Mouse (Mus musculus) CH12.LX (cell line): ENCODE data around the gene Myl12a. TPM values are rescaled to one million over a fixed set of nuclear protein-coding genes. Genes with fewer than 3 reads are reported as not detected.

ENCODE experiments used
- DNase-seq: peaks from one replicate; pipeline ENCODE4 v3.0.0-alpha.2; 2013; ENCODE audit errors: extremely low read depth
- H3K27ac ChIP-seq: 2 replicates; pipeline ENCODE4 v1.5.1; 2012; ENCODE audit warnings: low read depth, mild to moderate bottlenecking, control low read depth, moderate library complexity; ENCODE audit not compliant: insufficient read depth
- H3K27me3 ChIP-seq: replicated peaks from 2 replicates; pipeline ENCODE3; 2012; ENCODE audit warnings: inconsistent platforms
- H3K36me3 ChIP-seq, 2 experiments: replicated peaks in 1 of 2; 2 replicates each; pipeline versions ENCODE3 to v1.6.1; 2012; ENCODE audit warnings: inconsistent platforms in 1 of 2, low read length in 1 of 2, mild to moderate bottlenecking in 1 of 2, mixed read lengths in 1 of 2, moderate library complexity in 1 of 2; ENCODE audit not compliant: control insufficient read depth in 1 of 2, insufficient read depth in 1 of 2
- H3K4me1 ChIP-seq, 2 experiments: 2 replicates each; pipeline ENCODE4 v1.6.1; 2012; ENCODE audit warnings: inconsistent platforms in 1 of 2, moderate library complexity in 1 of 2; ENCODE audit not compliant: insufficient read depth in 2 of 2, control insufficient read depth in 1 of 2
- H3K4me2 ChIP-seq: 2 replicates; pipeline ENCODE4 v1.6.1; 2012; ENCODE audit warnings: low read depth, mild to moderate bottlenecking, control low read depth; ENCODE audit not compliant: poor library complexity, insufficient read depth, severe bottlenecking
- H3K4me3 ChIP-seq, 3 experiments: fragments of 150-350 bp in 1 of 3; sonication (generic) in 1 of 3; replicated peaks in 1 of 3; 2 replicates each; pipeline versions ENCODE3 to v1.5.1; 2011 to 2012; ENCODE audit warnings: low read depth in 2 of 3, low read length in 2 of 3, mild to moderate bottlenecking in 2 of 3, moderate library complexity in 2 of 3, control low read depth in 1 of 3, improper control_type of control experiment in 1 of 3, inconsistent platforms in 1 of 3, mixed read lengths in 1 of 3; ENCODE audit not compliant: poor library complexity in 1 of 3
- H3K79me2 ChIP-seq: replicated peaks from 2 replicates; pipeline ENCODE4 v1.6.1; 2012; ENCODE audit warnings: mild to moderate bottlenecking, moderate library complexity; ENCODE audit not compliant: control insufficient read depth, poor library complexity, insufficient read depth, severe bottlenecking; ENCODE audit errors: extremely low read depth
- H3K9ac ChIP-seq: 2 replicates; pipeline ENCODE4 v1.6.1; 2012; ENCODE audit warnings: low read depth, mild to moderate bottlenecking, control low read depth, moderate library complexity; ENCODE audit not compliant: insufficient read depth
- H3K9me3 ChIP-seq: replicated peaks from 2 replicates; pipeline ENCODE3; 2012; ENCODE audit warnings: low read length, inconsistent platforms, mixed read lengths
- CHD1 ChIP-seq: IDR thresholded peaks from 2 replicates; pipeline ENCODE4 v1.6.1; 2012; ENCODE audit warnings: low read depth, low read length, improper control_type of control experiment, inconsistent platforms
- CHD2 ChIP-seq: IDR thresholded peaks from 2 replicates; pipeline ENCODE4 v1.6.1; 2011; ENCODE audit warnings: low read length, improper control_type of control experiment
- CTCF ChIP-seq, 2 experiments: IDR thresholded peaks in 1 of 2; conservative IDR thresholded peaks in 1 of 2; 2 replicates each; pipeline ENCODE4 v1.5.1; 2011 to 2012; ENCODE audit warnings: low read depth in 2 of 2, low read length in 2 of 2, improper control_type of control experiment in 1 of 2, inconsistent platforms in 1 of 2, mild to moderate bottlenecking in 1 of 2, moderate library complexity in 1 of 2
- E2F4 ChIP-seq: IDR thresholded peaks from 2 replicates; pipeline ENCODE4 v1.6.1; 2011; ENCODE audit warnings: low read depth, low read length, improper control_type of control experiment; ENCODE audit not compliant: insufficient replicate concordance
- ELF1 ChIP-seq: IDR thresholded peaks from 2 replicates; pipeline ENCODE4 v1.6.1; 2014; ENCODE audit warnings: low read depth, mild to moderate bottlenecking, inconsistent platforms, low read length, improper control_type of control experiment
- IRF4 ChIP-seq: IDR thresholded peaks from 2 replicates; pipeline ENCODE4 v1.6.1; 2014; ENCODE audit warnings: low read depth, mild to moderate bottlenecking, inconsistent platforms, low read length, improper control_type of control experiment
- JUN ChIP-seq: IDR thresholded peaks from 2 replicates; pipeline ENCODE4 v1.6.1; 2011; ENCODE audit warnings: low read depth, mild to moderate bottlenecking, low read length, improper control_type of control experiment, moderate library complexity; ENCODE audit not compliant: insufficient read depth
- JUND ChIP-seq: conservative IDR thresholded peaks from 2 replicates; pipeline ENCODE4 v1.6.1; 2011; ENCODE audit warnings: low read depth, low read length, improper control_type of control experiment
- KAT2A ChIP-seq: IDR thresholded peaks from 2 replicates; pipeline ENCODE4 v1.6.1; 2012; ENCODE audit warnings: low read length, improper control_type of control experiment, inconsistent platforms; ENCODE audit not compliant: insufficient replicate concordance
- MAFK ChIP-seq: IDR thresholded peaks from 2 replicates; pipeline ENCODE4 v1.6.1; 2011; ENCODE audit warnings: low read length, improper control_type of control experiment; ENCODE audit not compliant: insufficient replicate concordance
- MAX ChIP-seq: IDR thresholded peaks from 2 replicates; pipeline ENCODE4 v1.6.1; 2011; ENCODE audit warnings: low read length, improper control_type of control experiment
- MAZ ChIP-seq: IDR thresholded peaks from 2 replicates; pipeline ENCODE4 v1.6.1; 2012; ENCODE audit warnings: low read depth, mild to moderate bottlenecking, inconsistent platforms, low read length, improper control_type of control experiment, moderate library complexity
- MEF2A ChIP-seq: IDR thresholded peaks from 2 replicates; pipeline ENCODE4 v1.6.1; 2014; ENCODE audit warnings: low read depth, mild to moderate bottlenecking, inconsistent platforms, low read length, improper control_type of control experiment, borderline replicate concordance
- MXI1 ChIP-seq: IDR thresholded peaks from 2 replicates; pipeline ENCODE4 v1.6.1; 2011; ENCODE audit warnings: mild to moderate bottlenecking, low read depth, low read length, improper control_type of control experiment
- MYC ChIP-seq: IDR thresholded peaks from 2 replicates; pipeline ENCODE4 v1.6.1; 2011; ENCODE audit warnings: low read depth, mild to moderate bottlenecking, improper control_type of control experiment, low read length
- NELFE ChIP-seq: IDR thresholded peaks from 2 replicates; pipeline ENCODE4 v1.6.1; 2011; ENCODE audit warnings: low read depth, low read length, improper control_type of control experiment
- SMC3 ChIP-seq: IDR thresholded peaks from 2 replicates; pipeline ENCODE4 v1.6.1; 2011; ENCODE audit warnings: low read depth, low read length, improper control_type of control experiment
- TCF12 ChIP-seq: IDR thresholded peaks from 2 replicates; pipeline ENCODE4 v1.6.1; 2014; ENCODE audit warnings: low read depth, mild to moderate bottlenecking, inconsistent platforms, low read length, improper control_type of control experiment
- UBTF ChIP-seq: IDR thresholded peaks from 2 replicates; pipeline ENCODE4 v1.6.1; 2012; ENCODE audit warnings: low read depth, mild to moderate bottlenecking, inconsistent platforms, low read length, improper control_type of control experiment, moderate library complexity
- USF1 ChIP-seq: IDR thresholded peaks from 2 replicates; pipeline ENCODE4 v1.6.1; 2014; ENCODE audit warnings: low read depth, mild to moderate bottlenecking, inconsistent platforms, low read length, improper control_type of control experiment
- ZC3H11A ChIP-seq: IDR thresholded peaks from 2 replicates; pipeline ENCODE4 v1.6.1; 2012; ENCODE audit warnings: low read depth, mild to moderate bottlenecking, inconsistent platforms, low read length, improper control_type of control experiment
- ZMIZ1 ChIP-seq: IDR thresholded peaks from 2 replicates; pipeline ENCODE4 v1.6.1; 2012; ENCODE audit warnings: low read depth, mild to moderate bottlenecking, inconsistent platforms, low read length, improper control_type of control experiment
- ZNF384 ChIP-seq: IDR thresholded peaks from 2 replicates; pipeline ENCODE4 v1.6.1; 2012; ENCODE audit warnings: low read depth, low read length, improper control_type of control experiment, inconsistent platforms
- dilution Hi-C: fragments of 300-500 bp; cut with MboI; formaldehyde crosslinking; loops from 2 replicates; pipeline ENCODE4 v1.14.3; 2020; ENCODE audit warnings: low sequenced_read_pairs; ENCODE audit not compliant: extremely low pct_unique_long_range_greater_than_20kb, extremely low pct_ligation_motif_present
- in situ Hi-C: fragments of 300-500 bp; cut with MboI; formaldehyde crosslinking; loops from 3 replicates; pipeline ENCODE4 v1.14.3; 2019; ENCODE audit warnings: low sequenced_read_pairs, low pct_ligation_motif_present, low pct_unique_long_range_greater_than_20kb, mixed read lengths
- polyA plus RNA-seq: library from polyadenylated mRNA; unstranded; fragments of >175 nt; gene quantifications from 2 replicates; pipeline ENCODE4 v1.2.1, GENCODE M21; 2012; ENCODE audit warnings: low read depth; ENCODE audit not compliant: insufficient read length
- total RNA-seq, 2 experiments: library from RNA; depleted of rRNA; stranded (reverse); fragments of 300-350 nt in 1 of 2; fragments of >200 nt in 1 of 2; gene quantifications; 2 replicates each; pipeline ENCODE4 v1.2.3; 2012 to 2014

Gene Myl12a
- total and polyA plus RNA-seq, 3 experiments, result 163 to 285 (median 246) TPM

- TF ChIP-seq JUN (no peak), CHD1 (no peak), KAT2A (no peak), MEF2A (no peak), UBTF (no peak), NELFE (no peak), CTCF (conservative IDR thresholded peaks at IDR 0.05 in 1 of 2, IDR thresholded peaks at IDR 0.05 in 1 of 2; ENCODE audit: low read depth in 2 of 2, low read length in 2 of 2) (no peak), IRF4 (no peak), E2F4 (no peak)
- Histone ChIP-seq H3K9ac (peak overlapping the region; percentile 92), H3K27me3 (no peaks in the 10 kb centered on the region), H3K27ac (no peak overlapping the region), H3K4me2 (peak overlapping the region; percentile 83), H3K9me3 (no peaks in the 10 kb centered on the region), H3K4me1 (peaks cover 13 to 59% of the 10 kb centered on the region in 2 experiments), H3K36me3 (peaks cover 12 to 30% of the 10 kb centered on the region in 2 experiments), H3K79me2 (peaks cover 58% of the 10 kb centered on the region), H3K4me3 (peak overlapping the region; percentile 23 to 91 (median 91))
- DNase-seq, result no peak
- in situ Hi-C loops (no loop called here), dilution Hi-C loops (no loop called here)
These were observed 2.4 kb downstream of the Myl12a start for GRCm38 (mm10) chr17:71000255-71000654.

GRCm38 (mm10) chr17:70999187-70999586 lies 3.5 kb downstream of the Myl12a start:
- Histone ChIP-seq H3K27me3 (no peaks in the 10 kb centered on the region), H3K4me1 (peaks cover 16 to 66% of the 10 kb centered on the region in 2 experiments), H3K4me2 (no peak overlapping the region), H3K36me3 (peaks cover 16 to 35% of the 10 kb centered on the region in 2 experiments), H3K27ac (no peak overlapping the region), H3K79me2 (peaks cover 61% of the 10 kb centered on the region), H3K4me3 (no peak overlapping the region), H3K9ac (no peak overlapping the region), H3K9me3 (no peaks in the 10 kb centered on the region)
- in situ Hi-C loops, result no loop called here
- DNase-seq, result no peak
- dilution Hi-C loops, result no loop called here
- TF ChIP-seq IRF4, result no peak
- TF ChIP-seq MAZ, result no peak
- TF ChIP-seq MAFK, result no peak
- no peak for TF ChIP-seq NELFE
- TF ChIP-seq JUND, result no peak
- TF ChIP-seq TCF12, result no peak

- TF ChIP-seq MAFK (no peak), CHD2 (no peak), SMC3 (no peak), MAZ (no peak), NELFE (no peak), ELF1 (no peak), CTCF (conservative IDR thresholded peaks at IDR 0.05 in 1 of 2, IDR thresholded peaks at IDR 0.05 in 1 of 2; ENCODE audit: low read depth in 2 of 2, low read length in 2 of 2) (no peak), MEF2A (no peak), USF1 (no peak), ZC3H11A (no peak), MYC (no peak), ZNF384 (no peak), ZMIZ1 (no peak), MXI1 (no peak), MAX (no peak)
- Histone ChIP-seq H3K9me3 (no peaks in the 10 kb centered on the region), H3K79me2 (peaks cover 63% of the 10 kb centered on the region), H3K9ac (no peak overlapping the region), H3K4me1 (peaks cover 16 to 67% of the 10 kb centered on the region in 2 experiments), H3K4me2 (no peak overlapping the region), H3K27me3 (no peaks in the 10 kb centered on the region), H3K4me3 (no peak overlapping the region), H3K27ac (no peak overlapping the region), H3K36me3 (peaks cover 16 to 40% of the 10 kb centered on the region in 2 experiments)
- DNase-seq, result no peak
- in situ Hi-C loops (no loop called here), dilution Hi-C loops (no loop called here)
These were observed 4.2 kb downstream of the Myl12a start for GRCm38 (mm10) chr17:70998400-70998975.
